Mouse (Mus musculus) ovary, adult 2 months (tissue): ENCODE measurements around the gene Pkd1. TPM values are rescaled to one million over a fixed set of nuclear protein-coding genes. Genes with fewer than 3 reads are reported as not detected.

ENCODE experiments used
- polyA plus RNA-seq: library from polyadenylated mRNA; depleted of rRNA; stranded (reverse); fragments of >200 nt; gene quantifications from 2 replicates; pipeline ENCODE4 v1.2.3, GENCODE M21; 2012; rRNA removed

The Pkd1 gene
- 158 and 173 TPM in 2 replicates for polyA plus RNA-seq

DNA sequence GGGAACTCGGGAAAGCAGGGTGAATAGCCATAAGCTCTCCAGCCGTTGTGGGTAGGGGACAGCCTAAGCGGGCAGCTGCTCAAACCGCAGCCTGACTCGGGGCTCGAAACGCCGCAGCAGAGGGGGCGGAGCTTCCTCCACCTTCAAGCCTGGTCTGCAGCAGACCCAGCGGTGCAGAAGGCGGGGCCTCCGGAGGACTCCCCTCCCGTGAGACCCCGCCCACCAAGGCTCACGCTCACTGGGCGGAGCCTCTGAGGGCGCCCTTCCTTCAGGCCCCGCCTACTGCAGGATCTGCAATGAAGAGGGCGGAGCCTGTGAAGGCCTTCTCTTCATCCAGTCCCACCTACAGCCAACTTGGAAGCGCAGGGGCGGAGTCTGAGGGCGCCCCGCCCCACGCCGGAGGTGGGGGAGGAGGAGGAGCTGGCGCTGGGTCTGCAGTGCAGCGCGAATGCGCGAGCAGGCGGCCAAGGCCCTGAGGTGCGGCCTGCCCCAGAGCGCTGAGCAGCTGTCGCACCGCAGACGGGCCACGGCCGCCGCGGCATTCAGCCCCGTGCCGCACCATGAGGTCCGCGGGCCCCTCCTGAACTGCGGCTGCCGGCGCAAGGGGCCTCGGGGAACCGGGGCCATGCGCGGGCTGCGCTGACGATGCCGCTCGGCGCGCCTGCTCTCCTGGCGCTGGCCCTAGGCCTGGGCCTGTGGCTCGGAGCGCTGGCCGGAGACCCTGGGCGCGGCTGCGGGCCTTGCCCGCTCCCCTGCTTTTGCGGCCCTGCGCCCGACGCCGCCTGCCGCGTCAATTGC, at the start of gene Pkd1:
TSS of gene Pkd1 (plus strand) at position 217 of the 798 bp plus-strand sequence.

DNA sequence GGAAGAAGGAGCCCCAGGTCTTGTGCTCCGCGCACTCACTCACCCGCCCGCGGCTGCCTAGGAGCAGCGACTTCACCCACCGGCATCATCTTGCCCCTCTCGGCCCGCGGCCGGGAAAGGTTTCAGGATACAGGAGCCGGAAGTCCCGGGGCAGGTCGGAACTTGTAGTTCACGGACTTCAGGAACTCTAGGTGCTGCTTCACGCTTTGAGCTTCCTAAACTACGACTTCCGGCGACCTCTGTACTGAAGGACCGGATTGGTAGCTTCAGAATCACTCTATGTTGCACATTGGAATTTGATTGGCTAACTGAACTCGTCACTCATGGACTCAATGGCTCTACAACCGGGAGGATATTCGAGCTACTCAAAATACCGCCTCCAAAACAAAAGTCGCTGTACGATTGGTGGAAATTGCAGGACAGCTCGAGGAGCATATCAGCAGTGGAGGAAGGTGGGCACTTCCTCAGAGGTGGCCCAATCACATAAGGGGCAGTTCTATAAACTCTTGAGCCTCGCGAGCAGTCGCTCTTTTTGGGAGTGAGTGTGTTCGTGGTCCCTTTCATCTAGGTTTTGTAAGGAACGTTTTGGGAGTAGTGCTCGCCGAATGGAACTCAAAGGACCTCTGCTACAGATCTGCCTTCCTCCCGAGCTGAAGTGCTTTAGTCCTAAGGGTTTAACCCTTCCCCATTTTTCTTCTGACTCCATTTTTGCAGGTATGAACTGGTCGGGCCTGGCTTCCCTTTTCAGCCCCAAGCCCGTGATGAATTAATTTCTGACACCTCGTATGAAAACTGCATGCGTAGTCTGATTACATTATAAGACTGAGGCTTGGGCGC, 21.7 kb upstream of the Pkd1 start, which contains the start of gene Traf7:
TSS of gene Traf7 (minus strand) at position 216 of the 837 bp plus-strand sequence.

GRCm38 (mm10) chr17:24534160-24534718, 15.4 kb upstream of the Pkd1 start, which contains the start of gene Rab26:
TSS of gene Rab26 (minus strand) at chr17:24534210.

DNA sequence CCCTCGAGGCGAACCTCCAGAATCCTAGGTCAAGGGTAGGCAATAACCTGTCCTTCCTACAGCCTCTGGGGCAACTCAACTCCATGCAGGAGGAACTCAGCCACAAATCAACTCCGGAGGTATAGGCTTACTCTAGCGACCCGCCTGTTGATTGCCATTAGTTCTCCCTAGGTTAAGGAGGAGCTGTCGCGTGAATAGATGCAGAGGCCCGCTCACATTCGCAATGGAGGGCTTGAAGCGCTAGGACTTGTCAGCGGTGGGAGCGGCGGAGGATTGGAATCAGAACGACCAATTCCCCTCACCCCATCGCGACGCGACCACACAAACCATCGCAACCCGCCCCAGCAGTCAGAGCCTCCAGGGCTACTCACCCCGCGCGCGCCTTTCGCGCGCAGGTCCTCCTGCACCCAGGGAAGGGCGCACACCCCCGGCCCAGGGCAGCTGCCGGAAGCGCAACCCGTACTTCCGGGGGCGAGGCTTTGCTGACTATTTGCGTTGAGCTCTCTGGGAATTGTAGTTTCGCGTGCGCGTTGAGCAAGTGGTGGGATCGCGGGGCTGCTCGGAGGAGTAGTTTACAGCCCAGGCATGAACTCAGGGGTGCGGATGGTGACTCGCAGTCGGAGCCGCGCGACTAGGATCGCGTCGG, 82.7 kb downstream of the Pkd1 start, which contains the start of the genes Tsc2 and Nthl1:
TSS of gene Tsc2 (minus strand) at position 464 of the 646 bp plus-strand sequence.
TSS of gene Nthl1 (plus strand) at position 514 of the 646 bp plus-strand sequence.

Other genes starting within 250 kb of the Pkd1 start
- not detected in 2 replicates for gene Abca17, start 198.8 kb upstream of the Pkd1 start, polyA plus RNA-seq
- 31.5 and 35.2 TPM in 2 replicates for gene Abca3, start 197.9 kb upstream of the Pkd1 start, polyA plus RNA-seq
- gene Rnps1, start 135.3 kb upstream of the Pkd1 start, polyA plus RNA-seq: 153 and 155 TPM in 2 replicates
- gene Eci1, start 123.2 kb upstream of the Pkd1 start, polyA plus RNA-seq: 124 and 139 TPM in 2 replicates
- 7.9 and 13.4 TPM in 2 replicates for gene Dnase1l2, start 106.7 kb upstream of the Pkd1 start, polyA plus RNA-seq
- 146 and 150 TPM in 2 replicates for gene E4f1, start 79.5 kb upstream of the Pkd1 start, polyA plus RNA-seq
- gene Pgp, start 79.4 kb upstream of the Pkd1 start, polyA plus RNA-seq: 123 and 142 TPM in 2 replicates
- gene Bricd5, start 76.0 kb upstream of the Pkd1 start, polyA plus RNA-seq: 0.92 and 1.0 TPM in 2 replicates
- gene Mlst8, start 70.8 kb upstream of the Pkd1 start, polyA plus RNA-seq: 40.6 and 58.0 TPM in 2 replicates
- 49.0 and 53.5 TPM in 2 replicates for gene Caskin1, start 61.2 kb upstream of the Pkd1 start, polyA plus RNA-seq
- gene Traf7, start 21.9 kb upstream of the Pkd1 start, polyA plus RNA-seq: 253 and 318 TPM in 2 replicates
- gene Rab26, start 15.6 kb upstream of the Pkd1 start, polyA plus RNA-seq: 0.71 and 1.4 TPM in 2 replicates
- gene Tsc2, start 82.8 kb downstream of the Pkd1 start, polyA plus RNA-seq: 200 and 211 TPM in 2 replicates
- gene Nthl1, start 82.8 kb downstream of the Pkd1 start, polyA plus RNA-seq: 33.4 and 40.4 TPM in 2 replicates
- 154 and 188 TPM in 2 replicates for gene Slc9a3r2, start 100.5 kb downstream of the Pkd1 start, polyA plus RNA-seq
- 0.40 and 0.53 TPM in 2 replicates for gene Npw, start 108.6 kb downstream of the Pkd1 start, polyA plus RNA-seq
- gene Zfp598, start 119.9 kb downstream of the Pkd1 start, polyA plus RNA-seq: 118 and 131 TPM in 2 replicates
- 1.6 and 1.7 TPM in 2 replicates for gene Syngr3, start 140.1 kb downstream of the Pkd1 start, polyA plus RNA-seq
- 40.5 and 66.7 TPM in 2 replicates for gene Gfer, start 146.3 kb downstream of the Pkd1 start, polyA plus RNA-seq
- gene Noxo1, start 146.4 kb downstream of the Pkd1 start, polyA plus RNA-seq: 19.1 and 19.6 TPM in 2 replicates
- gene Tbl3, start 157.8 kb downstream of the Pkd1 start, polyA plus RNA-seq: 105 and 112 TPM in 2 replicates
- 0.34 and 1.4 TPM in 2 replicates for gene Rnf151, start 168.2 kb downstream of the Pkd1 start, polyA plus RNA-seq
- gene Rps2, start 168.3 kb downstream of the Pkd1 start, polyA plus RNA-seq: 4,445 and 4,526 TPM in 2 replicates
- 198 and 335 TPM in 2 replicates for gene Ndufb10, start 174.6 kb downstream of the Pkd1 start, polyA plus RNA-seq
- gene Rpl3l, start 178.0 kb downstream of the Pkd1 start, polyA plus RNA-seq: not detected in 2 replicates
- 42.7 and 55.4 TPM in 2 replicates for gene Msrb1, start 186.8 kb downstream of the Pkd1 start, polyA plus RNA-seq
- 8.5 and 15.0 TPM in 2 replicates for gene Hs3st6, start 203.2 kb downstream of the Pkd1 start, polyA plus RNA-seq